Mouse (Mus musculus) erythroid progenitor cell, adult 5-6 weeks (primary cell): Measurements from ENCODE around the gene Rpusd1. TPM values are rescaled to one million over a fixed set of nuclear protein-coding genes. Genes with fewer than 3 reads are reported as not detected.

Source experiments
- ATAC-seq: replicated peaks from 2 replicates; pipeline ENCODE4 v1.8.0; 2016; ENCODE audit warnings: moderate number of reproducible peaks, mild to moderate bottlenecking, moderate TSS enrichment, inconsistent platforms; ENCODE audit not compliant: poor library complexity, low FRiP score, severe bottlenecking
- total RNA-seq, 2 experiments: library from RNA; stranded (forward) in 1 of 2; stranded (reverse) in 1 of 2; fragments of 150-400 nt in 1 of 2; fragments of 186-747, 209-891 nt in 1 of 2; gene quantifications; 2 replicates each; pipeline versions ENCODE4 v1.2.3 to v1.2.4; 2015 to 2017; ENCODE audit warnings: low replicate concordance in 2 of 2

The Rpusd1 gene
- 1.1 and 2.1 TPM in 2 replicates for total RNA-seq (2015; ENCODE audit: low replicate concordance)
- total RNA-seq (2017; ENCODE audit: low replicate concordance) = 0.26 and 3.7 TPM in 2 replicates

- peak; percentile 92 for ATAC-seq
These were observed at the start of gene Rpusd1, which contains the start of gene Chtf18 for GRCm38 (mm10) chr17:25727265-25728008. Gene Rpusd1 (plus strand): TSS chr17:25727670. Gene Chtf18 (minus strand): TSS chr17:25727419.

GRCm38 (mm10) chr17:25677969-25678368 is 49.5 kb upstream of the Rpusd1 start:
- no peak for ATAC-seq

GRCm38 (mm10) chr17:25679818-25680217 is 47.7 kb upstream of the Rpusd1 start:
- no peak for ATAC-seq

- no peak for ATAC-seq
These were observed 45.8 kb upstream of the Rpusd1 start for GRCm38 (mm10) chr17:25681636-25682035.

GRCm38 (mm10) chr17:25686323-25686722 is 41.1 kb upstream of the Rpusd1 start:
- ATAC-seq = no peak

- no peak for ATAC-seq
These were observed 38.5 kb upstream of the Rpusd1 start for GRCm38 (mm10) chr17:25688922-25689321.

- ATAC-seq = no peak
These were observed 31.2 kb upstream of the Rpusd1 start for GRCm38 (mm10) chr17:25696263-25696662.

- ATAC-seq = peak; percentile 72
These were observed 29.0 kb upstream of the Rpusd1 start for GRCm38 (mm10) chr17:25698446-25698845.

- ATAC-seq = no peak
These were observed 26.5 kb upstream of the Rpusd1 start for GRCm38 (mm10) chr17:25700863-25701496.

- peak; percentile 56 for ATAC-seq
These were observed 17.5 kb upstream of the Rpusd1 start for GRCm38 (mm10) chr17:25709994-25710393.

GRCm38 (mm10) chr17:25711136-25711535 is 16.3 kb upstream of the Rpusd1 start:
- no peak for ATAC-seq

GRCm38 (mm10) chr17:25715627-25716026 is 11.8 kb upstream of the Rpusd1 start:
- no peak for ATAC-seq

- ATAC-seq = no peak
These were observed 11.3 kb upstream of the Rpusd1 start for GRCm38 (mm10) chr17:25716130-25716529.

- no peak for ATAC-seq
These were observed 10.5 kb upstream of the Rpusd1 start, which contains the start of gene Gng13 for GRCm38 (mm10) chr17:25716711-25717637. Gene Gng13 (plus strand): TSS chr17:25717171.

- no peak for ATAC-seq
These were observed 9.8 kb upstream of the Rpusd1 start for GRCm38 (mm10) chr17:25717691-25718090.

- no peak for ATAC-seq
These were observed 6.0 kb upstream of the Rpusd1 start for GRCm38 (mm10) chr17:25721476-25721875.

- no peak for ATAC-seq
These were observed 4.0 kb upstream of the Rpusd1 start for GRCm38 (mm10) chr17:25723470-25723869.

GRCm38 (mm10) chr17:25723919-25724318 is 3.6 kb upstream of the Rpusd1 start:
- no peak for ATAC-seq

GRCm38 (mm10) chr17:25725264-25725663 is 2.2 kb upstream of the Rpusd1 start:
- no peak for ATAC-seq

- peak; percentile 8 for ATAC-seq
These were observed 470 bp downstream of the Rpusd1 start for GRCm38 (mm10) chr17:25728009-25728270.
